Mouse (Mus musculus) limb, embryonic 15.5 days (tissue): ENCODE data around the gene Decr2. TPM values are rescaled to one million over a fixed set of nuclear protein-coding genes. Genes with fewer than 3 reads are reported as not detected.
"Not testable (repeated sequence)": the region's sequence is repeated elsewhere in the genome, so short reads cannot be mapped to it uniquely, and the experiment has no call there.

Source experiments
- ATAC-seq: fragments of 200-750 bp; cut with Nextera tagmentation; 2 replicates; pipeline ENCODE4 v1.8.0; 2017; ENCODE audit warnings: low read depth, moderate TSS enrichment; ENCODE audit not compliant: insufficient number of reproducible peaks, low FRiP score, low TSS enrichment
- H3K27ac ChIP-seq: fragments of 300-500 bp; sonication (generic); 2 replicates; pipeline ENCODE4 v1.5.1; 2015; ENCODE audit warnings: moderate library complexity, mild to moderate bottlenecking, inconsistent platforms
- H3K27me3 ChIP-seq: fragments of 300-500 bp; sonication (generic); 2 replicates; pipeline ENCODE4 v1.6.1; 2015; ENCODE audit warnings: inconsistent platforms
- H3K36me3 ChIP-seq: fragments of 300-500 bp; sonication (generic); 2 replicates; pipeline ENCODE4 v1.6.1; 2015; ENCODE audit warnings: inconsistent platforms
- H3K4me1 ChIP-seq: fragments of 300-500 bp; sonication (generic); 2 replicates; pipeline ENCODE4 v1.6.1; 2015; ENCODE audit warnings: inconsistent platforms
- H3K4me2 ChIP-seq: fragments of 300-500 bp; sonication (generic); 2 replicates; pipeline ENCODE4 v1.6.1; 2015; ENCODE audit warnings: mild to moderate bottlenecking, inconsistent platforms
- H3K4me3 ChIP-seq: fragments of 300-500 bp; sonication (generic); 2 replicates; pipeline ENCODE4 v1.5.1; 2015; ENCODE audit warnings: mild to moderate bottlenecking, inconsistent platforms
- H3K9ac ChIP-seq: fragments of 300-500 bp; sonication (generic); 2 replicates; pipeline ENCODE4 v1.6.1; 2015; ENCODE audit warnings: inconsistent platforms
- H3K9me3 ChIP-seq: fragments of 300-500 bp; sonication (generic); 2 replicates; pipeline ENCODE4 v1.6.1; 2016; ENCODE audit warnings: inconsistent platforms
- WGBS: fragments of 180-500 bp; shearing (Covaris S2); methylation state at CpG from one replicate; pipeline ENCODE4 v1.1.7; 2015; 5-methylcytosine and 5-hydroxymethylcytosine counted together
- polyA plus RNA-seq: library from polyadenylated mRNA; unstranded; fragments of >200 nt; fragmentation: Nextera tagmentation; extraction: Ambion mirVana; gene quantifications from 2 replicates; pipeline ENCODE4 v1.2.1, GENCODE M21; 2015

The Decr2 gene
- polyA plus RNA-seq, 1 experiment from 2014 or later, result 39.8 TPM

DNA sequence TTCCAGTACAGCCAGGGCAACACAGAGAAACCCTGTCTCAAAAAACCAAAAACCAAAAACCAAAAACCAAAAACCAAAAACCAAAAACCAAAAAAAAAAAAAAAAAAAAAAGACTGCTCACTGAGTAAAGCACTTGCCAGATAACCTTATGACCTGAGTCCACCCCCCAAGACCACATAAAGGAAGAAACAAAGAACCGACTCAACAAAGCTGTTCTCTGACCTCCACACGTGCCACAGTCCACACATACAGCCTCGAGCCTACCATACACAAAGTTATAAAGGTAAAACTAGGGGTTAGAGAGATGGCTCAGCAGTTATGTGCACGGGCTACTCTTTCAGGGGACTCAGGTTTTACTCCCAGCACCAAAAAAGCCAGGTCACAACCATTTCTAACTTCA is 37.4 kb downstream of the Decr2 start:
- H3K36me3 ChIP-seq, result peaks cover 4% of the 10 kb centered on the region
- H3K27me3 ChIP-seq, result no peaks in the 10 kb centered on the region
- H3K4me1 ChIP-seq, result peaks cover 9% of the 10 kb centered on the region; the same call in 1 of the 2 replicates
- H3K4me2 ChIP-seq, result no peak overlapping the region
- H3K9ac ChIP-seq, result no peak overlapping the region
- WGBS, result 87% methylated on average over 4 of the region's 4 CpGs
- no peak overlapping the region for H3K27ac ChIP-seq
- H3K4me3 ChIP-seq, result no peak overlapping the region
- ATAC-seq, result no peak
- H3K9me3 ChIP-seq, result no peaks in the 10 kb centered on the region

DNA sequence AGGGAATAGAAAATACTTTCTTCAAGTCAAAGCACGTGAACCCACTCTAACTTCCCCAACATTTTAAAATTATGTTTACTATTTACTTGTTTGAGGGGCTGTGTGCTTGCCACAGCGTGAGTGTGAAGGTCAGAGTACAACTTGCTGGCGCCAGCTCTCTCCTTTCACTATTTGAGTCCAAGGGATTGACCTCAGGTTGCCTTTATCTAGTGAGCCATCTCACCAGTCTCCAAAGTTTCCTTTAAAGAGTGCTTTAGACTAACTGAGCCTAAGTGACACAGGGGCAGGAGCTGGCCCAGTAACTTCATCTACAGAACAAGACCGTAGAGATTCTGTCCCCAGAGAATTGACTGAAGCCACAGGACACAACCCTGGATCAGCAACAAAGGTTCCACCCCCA is 38.1 kb downstream of the Decr2 start:
- H3K4me3 ChIP-seq, result no peak overlapping the region
- WGBS, result 95% methylated on average over 4 of the region's 4 CpGs
- peaks cover 4% of the 10 kb centered on the region for H3K36me3 ChIP-seq
- H3K27ac ChIP-seq, result no peak overlapping the region
- H3K4me2 ChIP-seq, result no peak overlapping the region
- H3K4me1 ChIP-seq, result peaks cover 9% of the 10 kb centered on the region; the same call in 1 of the 2 replicates
- H3K27me3 ChIP-seq, result no peaks in the 10 kb centered on the region
- no peak for ATAC-seq
- H3K9me3 ChIP-seq, result no peaks in the 10 kb centered on the region
- no peak overlapping the region for H3K9ac ChIP-seq

DNA sequence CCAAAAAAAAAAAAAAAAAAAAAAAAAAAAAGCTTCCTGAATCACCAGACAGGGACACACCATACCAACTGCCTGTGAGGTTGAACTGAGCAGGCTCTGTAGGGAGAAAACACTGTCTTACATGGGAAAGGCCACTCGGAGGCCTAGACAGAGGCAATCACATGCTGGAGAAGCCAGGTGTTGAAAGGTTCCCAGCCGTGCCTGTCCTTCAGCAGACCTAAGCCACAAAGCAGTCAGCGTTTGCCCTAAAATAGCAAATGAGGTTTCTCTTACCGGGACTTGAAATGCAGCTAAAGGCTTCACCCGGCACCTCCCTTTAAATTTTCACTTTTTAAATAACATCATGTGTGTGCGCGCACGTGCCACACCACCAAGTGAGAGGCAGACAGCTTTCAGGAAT is 42.0 kb downstream of the Decr2 start:
- ATAC-seq, result no peak
- no peak overlapping the region for H3K4me2 ChIP-seq
- H3K9ac ChIP-seq, result no peak overlapping the region
- 76% methylated on average over 8 of the region's 8 CpGs for WGBS
- no peaks in the 10 kb centered on the region for H3K27me3 ChIP-seq
- 0 out of 2 replicates have a peak, but pooled peaks cover 3% of the 10 kb centered on the region for H3K4me1 ChIP-seq
- no peak overlapping the region for H3K27ac ChIP-seq
- H3K36me3 ChIP-seq, result peaks cover 3% of the 10 kb centered on the region
- no peaks in the 10 kb centered on the region for H3K9me3 ChIP-seq
- H3K4me3 ChIP-seq, result no peak overlapping the region

DNA sequence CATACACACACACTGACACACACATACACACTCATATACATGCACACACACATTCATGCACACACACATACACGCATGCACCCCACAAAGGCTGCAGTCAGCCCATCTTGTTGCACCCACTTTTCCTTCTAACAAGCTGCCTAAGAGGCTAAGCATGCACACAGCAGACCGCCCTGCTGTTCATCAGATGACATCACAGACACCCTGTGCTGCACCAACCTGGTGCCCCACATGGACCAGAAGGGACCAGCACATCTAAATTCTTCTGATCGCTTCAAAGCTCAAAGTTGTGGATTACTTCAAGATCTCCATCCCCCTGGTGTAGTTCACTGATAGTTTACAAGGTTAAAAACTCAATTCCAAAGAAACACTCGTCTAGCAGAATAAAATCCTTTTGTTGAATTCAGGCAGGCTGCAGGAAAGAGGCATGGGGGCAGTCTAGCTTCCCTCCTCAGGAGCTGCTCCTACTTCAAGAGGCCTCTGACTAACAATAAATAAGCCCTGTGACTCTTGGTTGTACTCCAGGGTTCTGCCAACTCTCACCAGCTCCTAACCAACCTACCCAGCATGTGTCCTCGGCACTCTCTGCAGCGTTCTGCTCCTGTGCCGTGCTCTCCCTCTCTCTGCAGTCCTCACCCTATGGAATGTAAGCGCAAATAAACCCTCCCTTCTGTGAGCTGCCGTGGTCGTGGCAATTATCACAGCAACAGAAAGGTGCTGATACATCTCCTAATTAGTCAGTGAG is 43.7 kb downstream of the Decr2 start:
- no peak overlapping the region for H3K4me3 ChIP-seq
- H3K27ac ChIP-seq, result no peak overlapping the region
- H3K9me3 ChIP-seq, result no peaks in the 10 kb centered on the region
- no peaks in the 10 kb centered on the region for H3K27me3 ChIP-seq
- no peak overlapping the region for H3K9ac ChIP-seq
- WGBS, result 65% methylated on average over 10 of the region's 10 CpGs
- 0 out of 2 replicates have a peak, but pooled peaks cover 3% of the 10 kb centered on the region for H3K4me1 ChIP-seq
- H3K4me2 ChIP-seq, result no peak overlapping the region
- H3K36me3 ChIP-seq, result no peaks in the 10 kb centered on the region; the same call in 1 of the 2 replicates
- no peak for ATAC-seq

DNA sequence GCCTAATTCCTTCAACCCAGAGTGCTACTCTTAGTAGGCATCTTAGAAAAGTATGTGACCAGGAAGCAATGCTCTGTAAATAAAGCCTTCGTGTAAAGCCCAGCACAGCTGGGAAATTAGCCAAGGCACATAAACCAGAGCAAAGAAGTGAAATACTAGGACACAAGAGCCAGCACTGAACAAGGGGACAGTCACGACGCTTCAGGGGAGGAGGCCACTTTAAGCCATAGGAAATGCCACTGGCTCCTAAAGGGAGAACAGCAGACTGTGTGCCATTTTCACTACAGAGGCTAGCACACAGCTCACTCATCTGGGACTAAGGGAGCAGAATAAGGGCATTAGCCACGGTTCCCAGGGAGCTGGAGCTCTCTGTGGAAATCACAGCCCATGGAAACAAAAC is 44.9 kb downstream of the Decr2 start:
- Histone ChIP-seq H3K27me3 (no peaks in the 10 kb centered on the region), H3K4me1 (0 out of 2 replicates have a peak, but pooled peaks cover 5% of the 10 kb centered on the region), H3K36me3 (no peaks in the 10 kb centered on the region), H3K9ac (no peak overlapping the region), H3K4me2 (no peak overlapping the region), H3K4me3 (no peak overlapping the region), H3K27ac (peak overlapping the region; percentile 8; the same call in 1 of the 2 replicates), H3K9me3 (no peaks in the 10 kb centered on the region)
- WGBS, result 50% methylated on average over 4 of the region's 4 CpGs
- no peak for ATAC-seq

DNA sequence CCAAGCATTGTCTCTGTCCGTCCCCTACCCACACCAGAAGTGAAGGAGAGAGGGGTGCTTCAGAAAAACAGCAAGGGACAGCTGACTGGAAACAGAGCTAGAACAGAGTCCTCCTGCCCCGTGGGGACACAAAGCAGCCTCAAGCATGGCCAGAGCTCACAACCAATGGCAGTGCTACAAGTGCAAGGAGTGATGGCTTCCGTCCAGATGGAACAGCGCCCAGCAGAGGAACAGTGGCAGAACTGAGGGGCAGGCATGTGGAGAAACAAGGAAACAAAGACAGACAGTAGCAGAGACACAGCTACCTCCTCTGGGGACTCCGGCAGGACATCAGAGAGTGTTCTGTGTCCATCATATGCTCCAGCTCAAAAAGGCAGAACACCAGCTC is 46.9 kb downstream of the Decr2 start:
- Histone ChIP-seq H3K27ac (0 out of 2 replicates have a peak overlapping the region, but pooled peaks have one; percentile 30), H3K4me3 (no peak overlapping the region), H3K4me2 (no peak overlapping the region), H3K4me1 (0 out of 2 replicates have a peak, but pooled peaks cover 5% of the 10 kb centered on the region), H3K27me3 (no peaks in the 10 kb centered on the region), H3K9ac (no peak overlapping the region), H3K36me3 (no peaks in the 10 kb centered on the region), H3K9me3 (no peaks in the 10 kb centered on the region)
- ATAC-seq, result no peak
- WGBS, result 70% methylated on average over 5 of the region's 5 CpGs

DNA sequence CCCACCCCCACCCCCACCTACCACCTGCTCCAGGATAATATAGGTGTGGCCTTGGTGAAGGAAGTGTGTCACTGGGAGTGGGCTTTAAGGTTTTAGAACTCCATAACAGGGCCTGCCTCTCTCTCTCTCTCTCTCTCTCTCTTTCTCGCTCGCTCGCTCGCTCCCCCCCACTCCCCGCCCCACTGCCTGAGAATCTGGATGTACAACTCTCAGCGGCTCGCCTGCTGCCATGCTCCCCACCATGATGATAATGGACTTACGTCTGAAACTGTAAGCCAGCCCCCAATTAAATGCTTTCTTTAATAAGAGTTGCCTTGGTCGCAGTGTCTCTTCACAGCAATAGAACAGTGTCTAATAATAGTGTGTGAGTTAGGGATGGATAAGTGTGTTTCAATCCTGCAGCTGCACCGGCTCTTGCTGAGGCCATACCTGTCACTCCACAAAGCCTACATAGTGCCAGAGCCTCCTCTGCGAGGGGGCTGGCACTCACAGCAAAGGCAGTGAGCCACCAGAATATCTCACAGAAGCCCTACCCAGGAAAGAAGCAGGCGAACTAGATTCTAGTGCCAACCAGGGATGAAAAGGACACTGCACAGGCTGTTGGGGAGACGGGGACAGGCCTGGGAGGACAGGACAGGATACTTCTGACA is 47.4 kb downstream of the Decr2 start:
- Histone ChIP-seq H3K27me3 (no peaks in the 10 kb centered on the region), H3K9ac (no peak overlapping the region), H3K27ac (no peak overlapping the region), H3K4me2 (no peak overlapping the region), H3K9me3 (no peaks in the 10 kb centered on the region), H3K4me3 (no peak overlapping the region), H3K36me3 (no peaks in the 10 kb centered on the region), H3K4me1 (0 out of 2 replicates have a peak, but pooled peaks cover 5% of the 10 kb centered on the region)
- ATAC-seq, result no peak
- WGBS, result 81% methylated on average over 12 of the region's 13 CpGs

DNA sequence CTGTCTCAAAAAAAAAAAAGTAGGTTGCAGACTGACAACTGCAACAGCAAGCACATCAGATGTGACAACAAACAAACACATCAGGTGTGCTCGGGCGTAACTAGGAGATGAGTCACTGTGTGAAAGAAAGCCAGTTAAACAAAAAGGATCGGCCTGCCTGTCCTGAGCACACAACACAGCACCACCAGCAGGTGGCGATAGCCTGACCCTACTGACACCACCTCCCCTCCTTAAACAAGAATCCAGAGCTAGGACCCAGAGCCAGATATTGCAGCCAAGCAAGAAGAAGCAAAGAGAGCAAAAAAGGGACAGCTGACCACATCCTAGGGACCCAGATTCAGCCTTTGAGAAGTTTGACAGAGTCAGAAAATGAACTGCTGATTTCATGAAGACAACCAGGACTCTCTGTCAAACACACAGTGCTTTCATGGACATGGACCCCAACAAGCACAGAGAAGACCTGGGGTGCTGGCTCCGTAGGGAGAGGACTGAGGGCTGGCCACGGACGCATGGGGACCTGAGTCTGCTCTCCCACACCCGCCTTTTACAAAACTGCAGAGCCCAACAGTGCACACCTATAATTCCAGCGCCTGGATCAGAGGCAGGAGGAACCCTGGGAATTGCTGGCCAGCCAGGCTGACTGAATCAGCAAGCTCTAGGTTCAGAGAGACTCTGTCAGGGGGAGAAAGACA is 48.9 kb downstream of the Decr2 start:
- ATAC-seq, result no peak

DNA sequence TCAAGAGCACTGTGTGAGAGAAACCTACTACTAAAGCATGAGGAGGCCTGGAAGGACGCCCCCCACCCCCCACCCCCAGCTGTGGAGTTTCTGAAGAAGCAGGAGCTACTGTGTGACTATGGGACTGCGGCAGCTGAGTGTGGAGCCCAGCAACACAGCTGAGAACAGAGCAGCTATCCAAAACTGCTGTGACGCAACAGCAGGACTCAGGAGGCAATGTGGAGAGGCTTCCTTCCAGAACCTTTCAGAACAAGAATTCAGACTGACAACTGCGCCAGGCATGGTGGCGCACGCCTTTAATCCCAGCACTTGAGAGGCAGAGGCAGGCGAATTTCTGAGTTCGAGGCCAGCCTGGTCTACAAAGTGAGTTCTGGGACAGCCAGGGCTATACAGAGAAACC is 49.4 kb downstream of the Decr2 start:
- not testable (repeated sequence) for H3K4me2 ChIP-seq, H3K9ac ChIP-seq
- WGBS, result 81% methylated on average over 8 of the region's 8 CpGs

More for the DNA sequence above, 48.9 kb downstream of the Decr2 start:
- 45% methylated on average over 9 of the region's 9 CpGs for WGBS
- Histone ChIP-seq H3K4me2 (no peak overlapping the region), H3K36me3 (peaks cover 3% of the 10 kb centered on the region), H3K27ac (0 out of 2 replicates have a peak overlapping the region, but pooled peaks have one; percentile 0), H3K9me3 (no peaks in the 10 kb centered on the region), H3K4me3 (no peak overlapping the region), H3K4me1 (0 out of 2 replicates have a peak, but pooled peaks cover 4% of the 10 kb centered on the region), H3K27me3 (no peaks in the 10 kb centered on the region), H3K9ac (no peak overlapping the region)

DNA sequence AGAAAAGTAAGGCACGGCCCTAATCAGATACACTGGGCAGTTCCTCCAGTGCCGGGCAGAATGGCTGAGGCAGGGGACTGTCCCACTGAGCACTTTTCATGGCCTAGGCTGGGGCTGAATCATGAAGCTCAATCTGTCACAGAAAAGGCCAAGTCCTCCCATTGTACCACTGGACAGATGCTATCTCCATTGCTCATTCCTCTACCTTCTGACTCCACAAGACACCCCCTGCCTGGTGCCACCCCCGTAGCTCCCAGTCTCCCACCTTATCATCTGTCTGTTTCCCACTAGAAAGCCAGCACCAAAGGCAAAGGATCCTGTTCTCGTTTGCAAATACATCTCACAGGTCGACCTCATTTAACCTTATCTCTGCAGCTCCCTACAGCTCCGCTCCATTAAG is 58.1 kb downstream of the Decr2 start:
- H3K4me1 ChIP-seq, result no peaks in the 10 kb centered on the region
- ATAC-seq, result no peak
- no peak overlapping the region for H3K27ac ChIP-seq
- H3K9me3 ChIP-seq, result no peaks in the 10 kb centered on the region
- no peaks in the 10 kb centered on the region for H3K27me3 ChIP-seq
- peaks cover 41% of the 10 kb centered on the region for H3K36me3 ChIP-seq
- H3K4me3 ChIP-seq, result no peak overlapping the region
- H3K9ac ChIP-seq, result no peak overlapping the region
- H3K4me2 ChIP-seq, result no peak overlapping the region
- 77% methylated on average over 6 of the region's 6 CpGs for WGBS

More for the DNA sequence above, 49.4 kb downstream of the Decr2 start:
- not testable (repeated sequence) for H3K27me3 ChIP-seq, H3K36me3 ChIP-seq, H3K4me1 ChIP-seq, ATAC-seq, H3K4me3 ChIP-seq, H3K27ac ChIP-seq, H3K9me3 ChIP-seq

DNA sequence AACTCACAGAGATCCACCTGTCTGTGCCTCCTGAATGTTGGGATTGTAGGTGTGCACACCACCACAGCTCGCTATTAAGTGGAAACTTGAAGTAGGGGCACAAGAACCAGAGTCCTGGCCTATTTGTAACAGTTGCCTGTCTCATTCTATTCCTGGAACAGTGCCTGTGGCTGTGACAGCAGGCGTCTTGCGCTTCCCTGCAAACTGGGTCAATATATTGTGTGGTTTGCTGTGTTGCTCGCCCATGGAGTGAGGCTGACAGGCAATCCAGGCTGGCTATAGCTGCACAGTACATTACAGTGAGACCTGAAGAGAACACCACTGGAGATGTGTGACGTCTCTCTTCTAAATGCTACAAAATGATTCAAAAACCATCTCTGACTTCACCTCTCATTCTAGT is 58.6 kb downstream of the Decr2 start:
- no peak overlapping the region for H3K9ac ChIP-seq
- ATAC-seq, result no peak
- H3K4me3 ChIP-seq, result no peak overlapping the region
- no peak overlapping the region for H3K4me2 ChIP-seq
- peaks cover 41% of the 10 kb centered on the region for H3K36me3 ChIP-seq
- no peaks in the 10 kb centered on the region for H3K9me3 ChIP-seq
- H3K27me3 ChIP-seq, result no peaks in the 10 kb centered on the region
- WGBS, result 91% methylated on average over 5 of the region's 5 CpGs
- H3K4me1 ChIP-seq, result no peaks in the 10 kb centered on the region
- H3K27ac ChIP-seq, result no peak overlapping the region
